Mouse (Mus musculus) liver, adult 2 months (tissue): ENCODE data around the gene Nod2.

ENCODE experiments used
- CTCF ChIP-seq: fragments of 200-500 bp; IDR thresholded peaks from 2 replicates; pipeline ENCODE4 v1.5.1; 2011; ENCODE audit warnings: low read depth, low read length, control low read depth
- POLR2A ChIP-seq: fragments of 200-500 bp; IDR thresholded peaks from 2 replicates; pipeline ENCODE4 v1.6.1; 2011; ENCODE audit warnings: low read length, control low read depth; ENCODE audit not compliant: insufficient read depth; ENCODE audit errors: extremely low read depth

DNA sequence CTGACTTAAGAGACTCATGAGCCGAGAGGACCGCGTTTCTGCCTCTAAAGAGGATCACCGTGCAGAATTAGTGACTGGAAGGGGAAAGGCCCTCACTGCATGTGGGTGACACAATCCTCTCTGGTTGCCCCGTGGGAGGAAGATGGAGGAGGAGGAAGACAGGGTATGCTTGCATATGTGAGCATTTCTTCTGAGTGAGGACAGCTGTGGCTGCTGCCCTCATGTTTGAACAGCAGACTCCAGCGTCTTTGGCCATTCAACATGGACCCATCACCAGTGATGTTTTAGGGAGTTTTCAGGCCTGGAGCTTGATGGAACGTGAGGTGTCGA lies 39.8 kb downstream of the Nod2 start:
- TF ChIP-seq CTCF, result no peak
- TF ChIP-seq POLR2A, result no peak
